Mouse (Mus musculus): ENCODE data around the gene Tmem132d. TPM values are rescaled to one million over a fixed set of nuclear protein-coding genes. Genes with fewer than 3 reads are reported as not detected.

Tmem132d gene
- polyA plus RNA-seq, 1 experiment from 2014 or later, result 2.1 TPM

- Histone ChIP-seq H3K9ac (ENCODE audit: low read length) (no peak overlapping the region), H3K27ac (ENCODE audit: low read depth, low read length) (no peak overlapping the region), H3K4me2 (ENCODE audit: low read depth) (no peak overlapping the region), H3K4me1 (ENCODE audit: control insufficient read depth, insufficient read depth, low read length) (no peaks in the 10 kb centered on the region), H3K27me3 (ENCODE audit: control insufficient read depth, insufficient read depth, low read length) (no peaks in the 10 kb centered on the region), H3K36me3 (ENCODE audit: control insufficient read depth, insufficient read depth, low read length) (no peaks in the 10 kb centered on the region), H3K4me3 (ENCODE audit: low read depth, low read length) (no peak overlapping the region), H3K9me3 (ENCODE audit: control insufficient read depth, low read length) (no peaks in the 10 kb centered on the region)
- WGBS, result 63% methylated on average over 5 of the region's 5 CpGs
- DNase-seq (ENCODE audit: low spot score) (no peak), ATAC-seq (ENCODE audit: insufficient read depth, low FRiP score, low TSS enrichment) (no peak)
Measured at GRCm38 (mm10) chr5:128075456-128075855, 357.4 kb downstream of the Tmem132d start.

GRCm38 (mm10) chr5:128072616-128073015 lies 360.3 kb downstream of the Tmem132d start:
- DNase-seq (ENCODE audit: low spot score) (no peak), ATAC-seq (ENCODE audit: insufficient read depth, low FRiP score, low TSS enrichment) (no peak)
- Histone ChIP-seq H3K9me3 (ENCODE audit: control insufficient read depth, low read length) (no peaks in the 10 kb centered on the region), H3K27ac (ENCODE audit: low read depth, low read length) (no peak overlapping the region), H3K27me3 (ENCODE audit: control insufficient read depth, insufficient read depth, low read length) (no peaks in the 10 kb centered on the region), H3K9ac (ENCODE audit: low read length) (no peak overlapping the region), H3K4me1 (ENCODE audit: control insufficient read depth, insufficient read depth, low read length) (no peaks in the 10 kb centered on the region), H3K4me2 (ENCODE audit: low read depth) (no peak overlapping the region), H3K4me3 (ENCODE audit: low read depth, low read length) (no peak overlapping the region), H3K36me3 (ENCODE audit: control insufficient read depth, insufficient read depth, low read length) (no peaks in the 10 kb centered on the region)
- WGBS, result 87% methylated on average over 2 of the region's 2 CpGs

- Histone ChIP-seq H3K27me3 (ENCODE audit: control insufficient read depth, insufficient read depth, low read length) (no peaks in the 10 kb centered on the region), H3K4me3 (ENCODE audit: low read depth, low read length) (no peak overlapping the region), H3K36me3 (ENCODE audit: control insufficient read depth, insufficient read depth, low read length) (no peaks in the 10 kb centered on the region), H3K9me3 (ENCODE audit: control insufficient read depth, low read length) (no peaks in the 10 kb centered on the region), H3K27ac (ENCODE audit: low read depth, low read length) (no peak overlapping the region), H3K4me1 (ENCODE audit: control insufficient read depth, insufficient read depth, low read length) (no peaks in the 10 kb centered on the region), H3K4me2 (ENCODE audit: low read depth) (no peak overlapping the region), H3K9ac (ENCODE audit: low read length) (no peak overlapping the region)
- DNase-seq (ENCODE audit: low spot score) (no peak), ATAC-seq (ENCODE audit: insufficient read depth, low FRiP score, low TSS enrichment) (no peak)
- 88% methylated on average over 9 of the region's 9 CpGs for WGBS
Measured at GRCm38 (mm10) chr5:128041781-128042180, 391.1 kb downstream of the Tmem132d start.

- ATAC-seq (ENCODE audit: insufficient read depth, low FRiP score, low TSS enrichment), result no peak
- Histone ChIP-seq H3K4me2 (ENCODE audit: low read depth) (no peak overlapping the region), H3K27ac (ENCODE audit: low read depth, low read length) (no peak overlapping the region), H3K36me3 (ENCODE audit: control insufficient read depth, insufficient read depth, low read length) (no peaks in the 10 kb centered on the region), H3K27me3 (ENCODE audit: control insufficient read depth, insufficient read depth, low read length) (no peaks in the 10 kb centered on the region), H3K9me3 (ENCODE audit: control insufficient read depth, low read length) (no peaks in the 10 kb centered on the region), H3K9ac (ENCODE audit: low read length) (no peak overlapping the region), H3K4me3 (ENCODE audit: low read depth, low read length) (no peak overlapping the region), H3K4me1 (ENCODE audit: control insufficient read depth, insufficient read depth, low read length) (no peaks in the 10 kb centered on the region)
- no peak for DNase-seq (ENCODE audit: low spot score)
- 86% methylated on average over 6 of the region's 6 CpGs for WGBS
Measured at GRCm38 (mm10) chr5:128040036-128040435, 392.8 kb downstream of the Tmem132d start.

- no peaks in the 10 kb centered on the region for H3K27me3 ChIP-seq (ENCODE audit: control insufficient read depth, insufficient read depth, low read length)
- H3K9ac ChIP-seq (ENCODE audit: low read length), result no peak overlapping the region
- DNase-seq (ENCODE audit: low spot score) (no peak), ATAC-seq (ENCODE audit: insufficient read depth, low FRiP score, low TSS enrichment) (no peak)
- no peak overlapping the region for H3K4me3 ChIP-seq (ENCODE audit: low read depth, low read length)
- no peaks in the 10 kb centered on the region for H3K36me3 ChIP-seq (ENCODE audit: control insufficient read depth, insufficient read depth, low read length)
- H3K4me1 ChIP-seq (ENCODE audit: control insufficient read depth, insufficient read depth, low read length), result no peaks in the 10 kb centered on the region
- H3K4me2 ChIP-seq (ENCODE audit: low read depth), result no peak overlapping the region
- no peak overlapping the region for H3K27ac ChIP-seq (ENCODE audit: low read depth, low read length)
- H3K9me3 ChIP-seq (ENCODE audit: control insufficient read depth, low read length), result no peaks in the 10 kb centered on the region
- WGBS, result 42% methylated on average over 2 of the region's 2 CpGs
Measured at GRCm38 (mm10) chr5:128027076-128027475, 405.8 kb downstream of the Tmem132d start.

GRCm38 (mm10) chr5:128004666-128005065 lies 428.2 kb downstream of the Tmem132d start:
- WGBS, result 58% methylated on average over 9 of the region's 9 CpGs
- no peaks in the 10 kb centered on the region for H3K27me3 ChIP-seq (ENCODE audit: control insufficient read depth, insufficient read depth, low read length)
- no peak overlapping the region for H3K9ac ChIP-seq (ENCODE audit: low read length)
- H3K4me2 ChIP-seq (ENCODE audit: low read depth), result no peak overlapping the region
- no peak for ATAC-seq (ENCODE audit: insufficient read depth, low FRiP score, low TSS enrichment)
- H3K4me1 ChIP-seq (ENCODE audit: control insufficient read depth, insufficient read depth, low read length), result no peaks in the 10 kb centered on the region
- no peak for DNase-seq (ENCODE audit: low spot score)
- no peak overlapping the region for H3K4me3 ChIP-seq (ENCODE audit: low read depth, low read length)
- no peaks in the 10 kb centered on the region for H3K9me3 ChIP-seq (ENCODE audit: control insufficient read depth, low read length)
- no peaks in the 10 kb centered on the region for H3K36me3 ChIP-seq (ENCODE audit: control insufficient read depth, insufficient read depth, low read length)
- no peak overlapping the region for H3K27ac ChIP-seq (ENCODE audit: low read depth, low read length)

GRCm38 (mm10) chr5:127996526-127997245 lies 436.2 kb downstream of the Tmem132d start:
- no peaks in the 10 kb centered on the region for H3K4me1 ChIP-seq (ENCODE audit: control insufficient read depth, insufficient read depth, low read length)
- H3K9ac ChIP-seq (ENCODE audit: low read length), result no peak overlapping the region
- ATAC-seq (ENCODE audit: insufficient read depth, low FRiP score, low TSS enrichment), result no peak
- WGBS, result 86% methylated on average over 10 of the region's 10 CpGs
- no peak for DNase-seq (ENCODE audit: low spot score)
- no peaks in the 10 kb centered on the region for H3K27me3 ChIP-seq (ENCODE audit: control insufficient read depth, insufficient read depth, low read length)
- no peak overlapping the region for H3K27ac ChIP-seq (ENCODE audit: low read depth, low read length)
- no peaks in the 10 kb centered on the region for H3K36me3 ChIP-seq (ENCODE audit: control insufficient read depth, insufficient read depth, low read length)
- no peak overlapping the region for H3K4me2 ChIP-seq (ENCODE audit: low read depth)
- H3K9me3 ChIP-seq (ENCODE audit: control insufficient read depth, low read length), result no peaks in the 10 kb centered on the region
- no peak overlapping the region for H3K4me3 ChIP-seq (ENCODE audit: low read depth, low read length)

- 81% methylated on average over 3 of the region's 3 CpGs for WGBS
- H3K27ac ChIP-seq (ENCODE audit: low read depth, low read length), result no peak overlapping the region
- H3K4me1 ChIP-seq (ENCODE audit: control insufficient read depth, insufficient read depth, low read length), result no peaks in the 10 kb centered on the region
- ATAC-seq (ENCODE audit: insufficient read depth, low FRiP score, low TSS enrichment) (no peak), DNase-seq (ENCODE audit: low spot score) (no peak)
- H3K4me3 ChIP-seq (ENCODE audit: low read depth, low read length), result no peak overlapping the region
- no peaks in the 10 kb centered on the region for H3K36me3 ChIP-seq (ENCODE audit: control insufficient read depth, insufficient read depth, low read length)
- H3K27me3 ChIP-seq (ENCODE audit: control insufficient read depth, insufficient read depth, low read length), result no peaks in the 10 kb centered on the region
- no peaks in the 10 kb centered on the region for H3K9me3 ChIP-seq (ENCODE audit: control insufficient read depth, low read length)
- no peak overlapping the region for H3K9ac ChIP-seq (ENCODE audit: low read length)
- H3K4me2 ChIP-seq (ENCODE audit: low read depth), result no peak overlapping the region
Measured at GRCm38 (mm10) chr5:127993460-127993859, 439.4 kb downstream of the Tmem132d start.

GRCm38 (mm10) chr5:127990826-127991225 lies 442.1 kb downstream of the Tmem132d start:
- DNase-seq (ENCODE audit: low spot score), result no peak
- Histone ChIP-seq H3K4me2 (ENCODE audit: low read depth) (no peak overlapping the region), H3K9me3 (ENCODE audit: control insufficient read depth, low read length) (no peaks in the 10 kb centered on the region), H3K4me3 (ENCODE audit: low read depth, low read length) (no peak overlapping the region), H3K36me3 (ENCODE audit: control insufficient read depth, insufficient read depth, low read length) (no peaks in the 10 kb centered on the region), H3K27me3 (ENCODE audit: control insufficient read depth, insufficient read depth, low read length) (no peaks in the 10 kb centered on the region), H3K9ac (ENCODE audit: low read length) (no peak overlapping the region), H3K4me1 (ENCODE audit: control insufficient read depth, insufficient read depth, low read length) (no peaks in the 10 kb centered on the region), H3K27ac (ENCODE audit: low read depth, low read length) (no peak overlapping the region)
- WGBS, result 84% methylated on average over 5 of the region's 5 CpGs
- ATAC-seq (ENCODE audit: insufficient read depth, low FRiP score, low TSS enrichment), result no peak

Measured in neural tube, embryonic 11.5 days (tissue).